Mouse (Mus musculus): ENCODE data around the gene Olfr111.

- TF ChIP-seq RAD21 (IDR thresholded peaks at IDR 0.05; ENCODE audit: low read depth, low read length) = no peak
- no peak for TF ChIP-seq CTCF (conservative IDR thresholded peaks at IDR 0.05 in 1 of 2, IDR thresholded peaks at IDR 0.05 in 1 of 2; ENCODE audit: low read depth in 2 of 2, low read length in 2 of 2)
- TF ChIP-seq TCF12 (IDR thresholded peaks at IDR 0.05; ENCODE audit: low read depth, low read length) = no peak
- TF ChIP-seq ZC3H11A (IDR thresholded peaks at IDR 0.05; ENCODE audit: low read depth, low read length) = no peak
- no peak for TF ChIP-seq BHLHE40 (IDR thresholded peaks at IDR 0.05; ENCODE audit: low read depth, low read length)
- no peak for TF ChIP-seq HCFC1 (IDR thresholded peaks at IDR 0.05; ENCODE audit: low read depth, low read length)
- no peak for TF ChIP-seq KAT2A (IDR thresholded peaks at IDR 0.05; ENCODE audit: insufficient replicate concordance, low read length)
- TF ChIP-seq E2F4 (IDR thresholded peaks at IDR 0.05; ENCODE audit: insufficient replicate concordance, low read depth, low read length) = no peak
- TF ChIP-seq USF1 (IDR thresholded peaks at IDR 0.05; ENCODE audit: low read depth, low read length) = no peak
Observed at GRCm38 (mm10) chr17:37458616-37459015, 49.2 kb upstream of the Olfr111 start, which contains the start of gene Olfr109.

Measured in CH12.LX (cell line).